ENCODE assay signal across 27 mouse cellular contexts in the genomic region with DNA sequence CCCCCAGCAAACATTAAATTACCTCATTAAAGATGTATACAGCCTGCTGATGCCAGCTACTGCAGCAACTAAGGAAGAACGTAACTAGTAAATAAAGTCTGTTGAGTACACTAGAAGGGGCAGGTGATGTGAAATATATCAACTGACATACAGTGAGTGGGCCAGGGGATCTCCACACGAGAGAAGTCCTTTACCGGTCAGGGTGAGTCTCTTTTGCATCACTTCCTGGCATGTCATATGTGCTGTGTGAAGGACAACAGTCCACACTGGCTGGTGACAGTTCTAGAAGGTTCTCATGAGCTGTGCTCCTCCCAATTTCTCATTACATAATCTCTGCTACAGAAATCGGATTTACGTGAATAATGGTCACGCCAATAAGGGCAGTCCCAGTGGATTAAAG. TPM values are rescaled to one million over a fixed set of nuclear protein-coding genes. Genes with fewer than 3 reads are reported as not detected.
A peak's percentile ranks its signal among the peaks of the same experiment; 100 is the strongest.
DNase-seq lines count a peak whose midpoint lies in the region; ATAC-seq lines count a peak whose summit lies in the region.
"Had no signal": no experiment of that assay in that cellular context is flagged by ENCODE, and none has a peak within 500 bp of the region (broad histone marks: within the 10 kb centered on the region; RNA-seq: fewer than 3 reads in every experiment).

No protein-coding gene starts in this region.

- ATAC-seq in CD4-positive, CD25-positive, alpha-beta regulatory T cell, adult 4 months = peak; percentile 57
- ATAC-seq: forebrain, embryonic 14.5 days; forebrain, embryonic 16.5 days had no signal

- peak; percentile 76 for DNase-seq in induced T-regulatory cell, adult 2 months (ENCODE audit: low read depth)
- DNase-seq in right cerebral cortex, adult 18-20 months = no peak
- DNase-seq in adrenal gland, adult 2 months = no peak
- DNase-seq in spleen, postnatal 4 days (ENCODE audit: low spot score in 2 of 2) = no peak
- DNase-seq: adrenal gland, postnatal 10 days; adrenal gland, postnatal 25 days; cerebellum, adult 11 months; cerebellum, adult 18-20 months; cerebellum, adult 8-10 months; cerebellum, adult 9-11 months; cerebellum, postnatal 14 days; cerebellum, postnatal 36 days; embryo, embryonic 11 days had no signal

RNA-seq across cellular contexts. Expression of gene Grap2, which starts 20.3 kb away (rescaled TPM):
- polyA plus RNA-seq in CD4-positive, CD25-positive, alpha-beta regulatory T cell, adult 4 months (2017; shearing (Covaris generic)) = 10 to 100 TPM; 37.7 to 55.0 TPM
- 1 to 10 TPM in 1 of 2 experiments, under 1 TPM in 1; 0.37 to 1.1 TPM for total RNA-seq in adrenal gland, adult 2 months (2021)
- polyA plus RNA-seq in adrenal gland, adult 2 months (2012; rRNA removed) = 0.29 and 1.2 TPM in 2 replicates
- polyA plus RNA-seq: forebrain, embryonic 16.5 days had no signal

RNA-seq across cellular contexts. Expression of gene Enthd1, which starts 27.8 kb away (rescaled TPM):
- polyA plus RNA-seq in CD4-positive, CD25-positive, alpha-beta regulatory T cell, adult 4 months (2017; shearing (Covaris generic)) = under 1 TPM in 1 of 2 experiments, not detected in 1; 0.24 TPM
- not detected for total RNA-seq in adrenal gland, adult 2 months (2021)
- polyA plus RNA-seq in adrenal gland, adult 2 months (2012; rRNA removed) = not detected in 2 replicates
- total RNA-seq: adrenal gland, adult 18-20 months; adrenal gland, postnatal 10 days; adrenal gland, postnatal 25 days; adrenal gland, postnatal 4 days; common myeloid progenitor, adult 5-6 weeks; MEL had no signal
- polyA plus RNA-seq: brain, embryonic 14.5 days; embryonic facial prominence, embryonic 11.5 days; embryonic facial prominence, embryonic 13.5 days; embryonic facial prominence, embryonic 15.5 days; erythroblast, embryonic 14.5 days; forebrain, embryonic 10.5 days; forebrain, embryonic 12.5 days; forebrain, embryonic 14.5 days; forebrain, embryonic 16.5 days had no signal

Comparison
In these comparisons a context has a peak if more than half of its experiments do, and no peak if none do; other contexts are left out.
1. RNA of gene Grap2, which starts 20.3 kb away (polyA plus RNA-seq): 37.7 to 55.0 TPM in CD4-positive, CD25-positive, alpha-beta regulatory T cell, adult 4 months; 0.29 to 1.2 TPM in adrenal gland, adult 2 months; every median in the first group is over 10 times any median in the second.